Mouse (Mus musculus) inflammation-experienced regulatory T-cells, adult 6 months (primary cell): ENCODE results near the gene Cpped1. TPM values are rescaled to one million over a fixed set of nuclear protein-coding genes. Genes with fewer than 3 reads are reported as not detected.

Source experiments
- ATAC-seq: one replicate; pipeline ENCODE4 v1.8.0; 2017
- polyA plus RNA-seq, 3 experiments: library from polyadenylated mRNA; unstranded; fragments of 100-300 nt; shearing (Covaris generic); gene quantifications; one replicate each; pipeline ENCODE4 v1.2.1; 2017

The Cpped1 gene
- 10 to 100 TPM in 2 of 3 experiments, 1 to 10 TPM in 1; 8.9 to 12.3 (median 10.5) TPM for polyA plus RNA-seq

DNA sequence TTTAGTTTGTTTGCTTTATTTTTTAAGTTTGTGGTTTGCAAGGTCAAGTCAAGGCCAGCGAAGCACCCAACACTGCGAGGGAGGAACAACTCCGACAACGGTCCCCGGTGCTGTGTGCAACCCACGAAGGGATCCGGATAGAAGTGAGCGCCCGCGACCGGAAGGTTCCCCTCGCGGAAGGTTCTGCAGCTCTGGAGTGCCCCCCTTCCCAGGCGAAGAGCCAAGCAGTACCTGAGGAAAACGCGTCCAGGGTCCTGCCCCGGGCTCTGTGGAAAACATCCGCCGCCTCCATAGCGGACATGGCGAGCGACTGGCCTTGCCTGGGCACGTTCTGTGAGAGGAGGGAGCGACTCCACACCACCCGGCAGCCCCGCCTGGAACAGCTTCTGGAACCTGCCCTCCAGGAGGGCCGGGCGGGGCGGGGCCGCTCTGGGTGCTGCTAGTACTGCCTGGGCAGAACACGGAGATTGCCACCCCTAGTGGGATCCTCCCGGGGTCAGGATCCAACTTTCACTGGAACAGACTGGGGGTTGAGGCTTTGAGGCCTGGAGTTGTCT is at the start of gene Cpped1:
Cpped1 (minus strand) TSS at position 411 of the 557 bp plus-strand sequence.
- peak; percentile 95 for ATAC-seq

DNA sequence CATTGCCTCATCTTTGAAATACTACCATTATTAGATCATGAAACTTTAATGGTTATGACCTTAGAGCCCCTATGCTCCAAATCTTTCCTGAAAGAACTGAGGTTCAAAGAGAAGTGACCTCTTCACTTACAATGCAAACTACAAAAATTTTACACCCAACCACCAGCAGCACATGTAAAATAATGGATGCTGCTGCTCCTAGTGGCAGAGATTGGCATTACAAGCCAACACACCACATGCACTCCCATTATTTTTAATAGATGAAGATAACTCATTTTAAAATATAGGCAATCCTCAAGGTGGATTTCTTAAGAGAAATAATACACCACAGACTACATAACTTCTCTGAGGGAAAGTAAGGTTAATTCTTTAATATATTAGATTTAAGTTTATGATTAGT is 31.2 kb upstream of the Cpped1 start:
- no peak for ATAC-seq

DNA sequence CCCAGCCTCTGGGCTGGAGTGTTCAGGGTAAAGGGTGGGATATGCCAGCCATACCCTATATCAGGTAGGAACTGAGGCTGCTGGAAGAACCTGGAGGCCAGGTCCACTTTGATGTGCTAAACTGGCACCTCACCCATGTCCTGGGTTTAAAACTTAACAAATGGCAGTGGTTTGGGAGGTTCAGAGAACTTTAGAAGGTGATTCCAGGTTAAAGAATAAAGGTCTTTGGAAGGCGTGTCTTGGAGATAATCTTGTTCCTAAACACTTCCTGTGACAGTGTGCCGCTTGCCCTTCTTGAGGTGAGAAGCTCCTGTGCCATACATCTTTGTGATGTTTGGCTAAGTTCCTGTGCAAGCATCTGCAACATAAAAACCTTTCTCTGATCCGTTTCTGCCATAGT is 1.6 kb upstream of the Cpped1 start:
- ATAC-seq = no peak

DNA sequence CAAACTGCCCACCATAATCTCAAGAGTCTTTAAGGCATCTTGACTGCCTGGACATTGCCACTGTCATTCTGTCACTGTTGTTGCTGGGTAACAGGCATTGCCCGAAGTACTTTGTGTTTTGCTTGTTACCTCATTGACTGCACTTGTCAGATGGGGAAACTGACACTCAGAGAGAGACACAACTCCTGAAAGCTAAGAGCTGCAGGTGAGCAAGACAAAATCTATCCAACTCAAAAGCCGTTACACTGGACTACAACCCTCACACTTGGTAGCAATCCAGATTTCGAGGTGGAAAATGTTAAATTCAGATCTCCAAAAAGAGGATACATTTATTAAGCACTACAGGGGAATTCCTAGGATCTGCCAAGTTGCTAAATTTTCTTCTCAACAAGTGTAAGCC is 572 bp upstream of the Cpped1 start:
- ATAC-seq = no peak

DNA sequence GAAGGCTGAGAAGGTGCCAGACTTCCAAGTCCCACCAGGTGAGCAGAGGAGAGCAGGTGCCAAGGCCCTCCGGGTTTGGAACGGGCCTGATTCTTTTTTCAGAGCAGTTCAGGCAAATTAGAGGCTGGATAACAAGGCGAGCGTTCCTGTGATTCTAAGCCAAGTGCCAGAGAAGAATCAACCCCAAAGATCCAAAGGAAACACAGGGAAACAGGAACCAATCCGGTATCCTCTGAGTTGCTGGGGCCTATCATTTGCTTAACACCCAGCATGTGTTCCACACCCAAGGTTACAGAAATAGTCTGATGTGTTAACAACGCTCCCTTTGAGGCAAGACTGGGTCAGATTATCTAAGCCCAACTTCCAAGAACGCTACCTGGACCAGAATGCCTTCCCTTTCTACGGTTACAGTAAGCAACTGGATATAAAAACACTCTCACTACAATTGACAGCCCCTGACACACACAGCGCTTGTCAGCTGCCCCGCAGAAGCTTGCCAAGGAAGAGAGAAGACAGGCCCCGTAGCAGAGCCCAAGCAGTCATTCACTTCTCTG is 707 bp downstream of the Cpped1 start:
- peak; percentile 18 for ATAC-seq

DNA sequence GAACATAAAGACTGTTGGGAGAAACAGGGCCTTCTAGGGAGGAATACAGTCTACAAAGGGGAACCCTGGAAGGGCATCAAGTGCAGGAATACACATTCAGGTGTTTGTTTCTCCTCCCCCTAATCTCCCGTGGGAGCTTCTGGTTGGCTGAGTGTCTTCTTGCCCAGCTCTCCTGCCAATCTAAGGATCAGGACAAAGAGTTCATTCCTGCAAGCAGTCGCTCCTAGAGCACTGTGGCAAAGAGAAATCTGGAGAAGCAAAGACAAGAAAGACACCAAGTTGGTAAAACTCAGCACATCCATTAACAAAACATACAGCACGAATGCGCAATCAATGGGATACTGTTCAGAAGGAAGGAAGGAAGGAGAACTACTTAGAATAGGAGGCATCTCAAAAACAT is 1.4 kb downstream of the Cpped1 start:
- no peak for ATAC-seq

DNA sequence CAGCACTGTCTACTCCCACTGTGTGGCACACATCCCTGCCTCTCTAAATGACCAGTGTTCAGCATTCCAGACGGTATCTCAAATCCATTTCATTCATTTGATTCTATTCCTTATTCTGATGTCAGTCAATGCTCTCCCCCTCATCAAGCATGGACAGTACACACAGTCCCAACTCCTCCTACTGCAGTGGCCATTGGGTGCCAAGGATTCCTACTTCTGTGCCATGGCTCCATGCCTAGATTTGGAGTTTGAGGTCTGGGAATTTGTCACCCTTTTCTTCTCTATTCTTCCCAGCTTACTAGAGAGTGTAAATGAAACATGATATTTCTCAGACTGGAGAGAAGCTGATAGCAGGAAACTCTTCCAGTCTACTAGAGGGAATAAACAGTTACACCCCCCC is 2.3 kb downstream of the Cpped1 start:
- no peak for ATAC-seq

DNA sequence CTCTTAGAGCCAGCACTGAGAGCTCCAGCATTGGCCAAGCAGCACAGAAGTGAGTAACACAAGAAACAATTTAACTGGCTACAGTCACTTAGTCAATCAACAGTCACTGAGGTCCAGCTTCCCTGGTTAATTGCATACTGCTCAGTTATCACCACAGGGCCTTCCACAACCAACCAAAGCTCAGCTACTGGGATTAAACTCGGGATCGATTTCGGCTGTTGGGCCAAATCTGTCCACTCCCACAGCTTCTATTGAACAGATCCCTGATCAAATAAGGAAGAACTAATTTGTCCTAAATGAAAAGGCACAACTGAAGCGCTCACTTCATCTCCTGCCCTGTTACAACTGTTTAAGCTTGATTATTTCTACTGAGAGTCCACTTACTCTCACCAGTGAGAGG is 4.0 kb downstream of the Cpped1 start:
- no peak for ATAC-seq

DNA sequence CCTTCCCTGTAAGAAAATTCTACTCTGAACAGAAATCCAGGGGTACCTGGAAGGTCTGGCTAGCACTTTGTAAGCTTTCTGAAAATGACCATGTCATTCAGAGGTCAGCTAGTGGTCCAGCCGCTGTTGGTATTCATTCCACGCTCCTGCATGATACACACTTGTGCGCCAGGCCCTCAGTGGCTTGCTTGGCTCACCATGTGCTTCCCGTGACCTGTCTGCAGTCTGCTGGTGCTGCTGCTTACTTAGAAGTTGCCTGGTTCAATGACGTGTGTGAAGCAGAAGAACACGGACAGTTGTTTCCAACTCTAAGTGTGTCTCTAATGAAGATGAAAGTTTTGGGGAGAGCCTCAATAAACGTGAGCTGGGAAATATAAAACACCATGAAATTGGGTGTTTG is 7.2 kb downstream of the Cpped1 start:
- ATAC-seq = no peak

DNA sequence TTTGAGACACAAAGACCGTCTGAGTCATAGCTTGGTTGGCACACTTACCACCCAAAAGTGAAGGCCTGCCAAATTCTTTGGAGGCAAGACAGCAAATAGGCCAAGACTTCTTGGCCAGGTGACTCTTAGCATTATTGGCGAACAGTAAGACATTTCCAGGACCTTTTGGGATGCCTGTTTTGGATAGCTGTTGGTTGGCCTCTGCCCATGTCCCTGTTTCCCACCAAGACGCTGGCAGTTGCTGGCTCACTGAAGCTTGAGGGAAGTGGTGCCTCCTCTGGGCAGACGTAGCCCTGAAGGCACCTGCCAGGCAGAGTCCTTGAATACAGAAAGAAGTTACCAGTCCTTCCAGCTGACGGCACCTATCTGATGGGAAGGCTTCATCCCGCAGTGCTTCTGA is 8.9 kb downstream of the Cpped1 start:
- no peak for ATAC-seq

DNA sequence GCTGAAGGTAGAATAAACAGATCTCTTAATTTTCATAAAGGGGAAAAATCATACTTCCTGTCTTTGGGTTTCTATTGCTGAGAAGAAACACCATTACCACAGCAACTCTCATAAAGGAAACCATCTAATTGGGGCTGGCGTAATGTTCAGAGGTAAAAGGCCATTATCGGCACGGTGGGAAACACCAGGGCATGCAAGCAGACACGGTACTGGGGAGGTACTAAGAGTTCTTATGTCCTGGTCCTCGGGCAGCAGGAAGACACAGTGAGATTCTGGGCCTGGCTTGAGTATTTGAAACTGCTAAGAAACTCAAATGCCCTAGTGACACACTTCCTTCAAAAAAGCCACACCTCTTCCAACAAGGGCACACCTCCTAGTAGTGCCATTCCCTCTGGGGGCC is 12.8 kb downstream of the Cpped1 start:
- peak; percentile 90 for ATAC-seq

DNA sequence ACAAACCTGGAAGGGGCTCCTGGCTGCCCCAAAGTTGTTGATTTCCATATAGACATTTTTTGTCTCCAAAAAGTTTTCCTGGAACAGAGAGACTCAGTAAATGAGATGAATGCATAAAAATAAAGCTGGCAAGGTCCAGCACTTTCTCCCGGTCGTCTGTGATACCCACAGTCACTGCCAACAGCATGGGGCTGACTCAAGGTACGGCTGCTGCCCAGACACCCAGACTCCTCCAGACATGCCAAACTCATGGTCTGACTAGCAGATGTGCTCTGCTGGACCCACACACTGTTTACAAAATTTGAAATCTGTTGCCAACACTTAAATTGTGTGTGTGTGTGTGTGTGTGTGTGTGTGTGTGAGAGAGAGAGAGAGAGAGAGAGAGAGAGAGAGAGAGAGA is 14.4 kb downstream of the Cpped1 start:
- no peak for ATAC-seq

DNA sequence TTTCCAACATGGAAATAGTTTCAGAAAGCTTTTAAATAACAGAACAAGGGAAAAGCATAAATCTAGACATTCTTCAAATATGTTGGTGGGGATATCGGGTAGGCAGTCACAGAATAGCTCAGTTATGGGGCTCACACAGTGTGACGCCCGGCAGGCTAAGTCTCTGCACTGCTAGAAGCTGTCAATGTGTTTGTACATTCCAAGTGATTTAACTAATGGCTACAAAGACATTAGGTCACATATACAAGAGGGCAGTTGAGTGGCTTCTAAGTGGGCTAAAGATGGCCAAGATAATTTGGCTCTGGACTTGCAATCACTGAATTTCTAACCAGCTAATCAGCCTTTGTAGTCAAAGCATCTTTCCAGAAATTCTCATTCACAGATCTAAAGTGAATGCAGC is 19.1 kb downstream of the Cpped1 start:
- ATAC-seq = no peak

DNA sequence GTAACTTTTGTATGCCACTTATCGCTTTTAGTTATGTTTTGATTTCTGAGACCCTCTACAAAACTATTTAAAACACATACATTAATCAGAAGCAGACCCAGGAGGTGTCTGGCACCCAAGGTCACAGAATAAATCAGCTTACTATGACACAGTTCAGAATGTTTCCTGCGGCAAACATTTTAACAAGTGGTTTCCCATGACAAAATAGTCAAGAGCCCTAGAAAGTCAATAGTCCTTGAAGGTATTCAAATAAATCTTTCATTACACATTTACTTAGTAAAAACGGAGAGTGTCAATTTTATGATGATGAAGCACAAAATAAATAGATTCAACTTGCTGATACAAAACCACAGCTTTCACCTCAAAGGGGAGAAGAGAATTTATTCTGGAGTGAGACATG is 19.5 kb downstream of the Cpped1 start:
- no peak for ATAC-seq

DNA sequence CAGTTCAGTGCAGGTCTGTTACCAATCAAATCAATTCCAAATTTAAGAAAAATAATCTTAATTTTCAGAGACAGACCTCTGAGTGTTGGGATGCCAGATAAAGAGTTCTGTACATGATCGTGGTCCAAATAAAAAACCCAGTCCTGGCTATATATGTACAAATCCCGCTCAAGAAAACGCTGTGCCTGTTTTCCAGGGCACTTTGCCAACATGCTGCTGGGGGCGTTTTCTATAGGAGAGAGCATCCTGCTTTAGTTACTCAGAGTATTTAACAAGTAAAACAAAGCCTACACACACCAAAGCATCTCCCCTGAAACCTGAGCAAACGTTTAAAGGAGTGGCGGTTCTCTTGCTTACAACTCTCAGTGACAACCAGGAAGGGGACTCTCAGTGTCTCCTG is 27.4 kb downstream of the Cpped1 start:
- no peak for ATAC-seq

DNA sequence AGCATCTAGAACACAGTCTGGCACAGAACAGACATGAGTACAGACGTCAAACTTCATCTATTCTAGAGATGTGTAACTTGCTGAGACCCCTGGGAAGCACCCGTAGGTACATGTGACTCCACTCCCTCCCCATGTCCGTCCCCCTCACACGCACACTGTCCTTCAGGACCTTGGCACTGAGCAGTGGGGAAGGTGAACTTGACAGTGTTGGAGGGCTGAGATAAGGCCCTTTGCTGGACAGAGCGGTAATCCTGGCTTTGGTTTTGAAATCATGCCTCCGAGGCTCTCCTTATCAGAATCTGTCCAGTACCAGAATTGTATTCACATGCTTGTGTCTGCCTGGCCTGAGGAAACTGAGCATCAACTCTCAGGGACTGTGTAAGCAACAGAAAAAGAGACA is 28.8 kb downstream of the Cpped1 start:
- ATAC-seq = no peak

DNA sequence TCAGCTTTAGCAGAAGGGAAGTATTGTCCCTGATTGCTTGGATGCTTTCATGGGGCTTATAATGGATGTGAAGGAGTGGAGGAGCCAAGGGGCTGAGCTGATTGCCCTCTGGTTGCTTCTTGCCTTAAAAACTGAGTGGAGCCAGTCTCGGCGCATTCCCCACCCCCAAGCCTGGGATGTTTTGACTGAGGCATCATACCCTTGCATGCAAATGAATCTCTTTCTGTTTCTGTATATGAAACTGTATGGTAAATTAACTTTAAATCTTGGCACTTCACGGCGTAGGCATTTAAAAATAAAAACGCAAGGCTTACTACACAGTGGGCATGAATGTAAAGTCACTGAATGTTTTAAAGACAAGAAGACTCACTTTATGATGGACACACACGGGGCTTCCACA is 30.0 kb downstream of the Cpped1 start:
- no peak for ATAC-seq

DNA sequence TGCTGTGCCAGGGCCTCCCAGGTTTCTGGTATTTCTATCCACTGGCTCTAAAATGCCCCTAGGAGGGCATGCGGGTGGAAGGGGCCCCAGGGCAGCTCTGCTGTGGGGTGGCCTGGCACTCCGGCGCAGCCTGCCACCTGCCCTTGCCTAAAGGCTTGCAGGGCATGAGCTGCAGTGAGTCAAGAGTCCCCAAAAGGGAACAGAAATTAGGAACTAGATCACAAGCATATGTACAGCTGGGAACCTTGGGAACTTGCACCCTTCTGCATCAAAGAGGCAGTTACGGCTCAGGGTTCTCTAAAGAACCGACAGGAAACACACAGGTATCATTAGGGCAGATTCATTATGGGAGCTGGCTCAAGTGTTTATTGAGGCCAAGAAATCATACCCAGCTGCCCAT is 34.0 kb downstream of the Cpped1 start:
- no peak for ATAC-seq

DNA sequence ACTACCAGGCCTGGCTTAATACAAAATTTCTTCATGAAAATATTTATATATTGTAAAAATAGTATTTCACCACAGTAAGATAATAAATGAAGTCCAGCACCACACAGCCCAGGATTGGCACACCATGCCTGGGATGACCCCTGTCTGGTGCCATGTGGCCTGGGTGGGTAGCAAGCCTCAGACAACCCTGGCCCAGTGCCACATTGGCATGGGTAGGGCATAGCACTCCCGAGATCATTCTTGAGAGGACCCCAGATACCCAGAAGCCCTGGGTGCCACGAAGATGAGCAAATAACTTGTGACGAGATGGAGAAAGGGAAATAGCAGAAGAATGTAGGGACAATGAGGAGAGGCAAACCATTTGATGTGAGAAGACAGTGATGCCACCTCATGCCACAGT is 36.0 kb downstream of the Cpped1 start:
- no peak for ATAC-seq

DNA sequence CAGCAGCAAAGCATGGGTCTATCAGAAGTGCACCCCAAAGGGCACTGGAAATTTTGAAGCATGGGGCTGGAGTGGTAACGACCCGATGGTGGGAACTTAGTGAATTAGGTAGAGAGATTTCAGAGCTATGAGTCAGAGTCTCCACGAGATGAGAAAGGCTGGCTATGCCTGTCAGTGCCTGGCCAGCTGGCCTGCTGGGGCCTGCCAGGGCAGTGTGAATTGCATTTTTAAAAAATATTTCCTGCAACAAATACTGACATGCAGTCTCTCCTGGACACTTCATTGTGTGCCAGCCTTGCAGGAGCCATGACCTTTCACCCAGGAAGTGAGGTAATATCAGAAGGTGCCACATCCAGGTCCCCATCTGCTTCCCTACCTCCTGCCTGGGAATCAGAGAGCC is 40.8 kb downstream of the Cpped1 start:
- no peak for ATAC-seq

DNA sequence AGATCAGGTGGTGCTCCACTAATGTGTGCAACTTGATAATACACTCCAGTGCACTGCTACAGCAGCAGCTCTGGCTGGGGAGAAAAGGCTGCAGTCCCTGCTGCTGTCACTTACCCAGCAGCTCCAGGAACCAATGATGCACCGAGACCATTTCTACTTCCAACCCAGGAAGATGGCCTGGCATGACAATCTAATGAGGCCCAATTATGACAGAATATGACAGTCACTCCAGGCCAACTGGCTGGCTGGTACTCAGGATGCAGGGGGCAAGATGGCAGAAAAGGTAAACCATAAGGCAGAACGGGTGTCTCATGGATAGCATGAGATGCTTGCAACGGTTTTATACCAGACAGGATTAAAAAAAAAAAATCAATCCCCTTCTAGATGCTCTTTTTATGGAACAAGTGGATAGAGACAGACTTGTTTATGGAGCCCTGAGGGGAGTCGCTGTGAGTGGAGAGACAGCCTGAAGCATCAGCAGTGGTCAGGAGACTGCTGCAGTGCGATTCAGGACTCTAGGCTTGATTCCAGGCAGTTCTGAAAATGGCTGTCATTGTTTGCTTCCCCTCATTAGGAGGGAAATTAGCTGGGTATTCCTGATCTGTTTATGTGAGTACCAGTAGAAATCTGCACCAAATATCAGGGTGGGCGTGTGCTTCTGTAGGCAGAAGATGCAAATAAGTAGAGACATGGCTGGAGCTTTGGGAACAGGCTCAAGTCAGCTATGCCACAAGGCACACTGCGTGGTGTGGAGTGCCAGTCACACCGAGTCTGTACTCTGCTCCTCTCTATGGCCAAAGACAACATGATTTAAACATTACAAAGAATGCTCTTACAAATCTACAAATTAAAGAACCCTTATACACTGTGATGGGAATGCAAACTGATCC is 56.3 kb downstream of the Cpped1 start:
- ATAC-seq = no peak

DNA sequence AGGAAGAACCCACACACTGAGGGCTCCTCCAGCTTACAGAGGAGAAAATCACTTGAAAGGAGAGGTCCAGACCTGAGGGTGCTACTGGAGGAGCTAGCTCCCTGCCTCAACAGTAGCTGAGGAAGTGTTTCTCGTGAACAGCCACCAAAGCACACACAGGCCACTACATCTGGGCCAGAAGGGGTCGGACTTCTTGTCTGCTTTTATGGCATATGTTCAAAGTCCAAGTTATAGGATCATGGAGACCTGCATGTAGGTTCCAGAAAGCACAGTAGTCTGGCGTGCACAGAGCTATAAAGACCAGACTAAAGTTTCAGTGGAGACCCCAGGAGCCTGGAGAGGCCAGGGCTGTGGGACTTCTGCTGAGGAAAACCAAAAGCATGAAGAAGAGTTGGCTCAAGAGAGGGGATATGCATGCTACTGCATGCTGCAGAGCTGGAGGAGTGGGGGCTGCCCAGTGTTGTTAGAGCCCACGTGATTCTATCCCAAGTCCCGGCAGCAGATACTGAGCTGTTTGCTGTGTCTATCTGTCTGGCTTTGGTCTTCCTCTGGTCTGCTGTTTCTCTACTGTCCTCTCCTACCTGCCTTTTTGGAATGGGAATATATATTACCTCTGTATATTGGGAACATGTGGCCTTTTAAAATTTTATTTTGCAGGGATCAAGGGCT is 60.1 kb downstream of the Cpped1 start:
- no peak for ATAC-seq

DNA sequence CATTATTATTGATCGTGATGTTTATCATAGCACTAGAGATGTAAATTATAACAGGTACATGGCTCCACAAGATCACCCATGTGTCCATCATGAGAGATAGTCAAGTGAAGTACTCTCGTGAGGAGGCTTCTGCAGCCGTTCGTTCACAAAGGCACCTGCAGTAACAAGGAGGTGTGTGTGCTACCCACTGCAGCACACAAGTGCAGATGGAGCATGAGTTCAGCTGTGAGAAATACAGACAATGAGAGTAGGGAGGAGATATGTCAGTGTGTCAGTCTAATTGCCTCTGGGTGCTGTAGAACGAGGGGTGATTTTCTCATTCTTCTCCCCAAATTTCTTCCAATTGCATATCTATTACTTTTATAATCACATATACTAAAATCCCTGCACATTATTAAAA is 63.9 kb downstream of the Cpped1 start:
- no peak for ATAC-seq

DNA sequence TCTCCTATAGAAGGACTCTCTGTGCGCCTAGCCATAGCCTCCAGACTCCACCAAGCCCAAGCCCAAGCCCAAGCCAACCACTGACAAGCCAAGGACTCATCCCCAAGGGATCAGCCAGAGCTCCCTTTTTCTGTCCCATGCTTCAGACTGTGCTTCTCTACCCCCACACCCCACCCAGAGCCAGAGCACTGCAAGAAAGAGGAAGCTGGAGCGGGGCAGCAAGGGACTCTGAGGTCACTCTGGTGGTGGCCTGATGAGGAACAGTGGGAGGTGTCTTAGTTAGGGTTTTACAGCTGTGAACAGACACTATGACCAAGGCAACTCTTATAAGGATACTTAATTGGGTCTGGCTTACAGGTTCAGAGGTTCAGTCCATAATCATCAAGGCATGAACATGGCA is 65.8 kb downstream of the Cpped1 start:
- no peak for ATAC-seq
